Mouse (Mus musculus): ENCODE results near the gene Lyg2.

DNA sequence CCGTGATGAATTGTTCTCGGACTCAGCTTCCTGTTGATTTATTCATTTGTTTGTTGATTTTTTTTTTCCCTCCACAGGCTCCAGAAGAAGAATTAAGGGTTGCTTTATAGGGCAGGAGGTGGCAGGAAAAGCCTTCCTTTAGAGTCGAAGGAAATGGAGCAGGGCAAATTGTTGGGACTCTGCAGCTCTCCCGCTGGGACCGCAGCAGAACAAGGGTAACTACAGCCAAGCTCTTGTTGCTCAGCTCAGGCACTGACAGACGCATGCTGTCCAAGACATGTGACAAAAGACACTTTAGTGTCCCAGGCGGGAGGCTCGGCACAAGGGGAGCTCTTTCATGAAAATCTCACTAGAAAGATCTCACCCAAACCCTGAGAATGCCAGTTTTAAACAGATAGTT, 6.2 kb upstream of the Lyg2 start:
- TF ChIP-seq EP300 (IDR thresholded peaks at IDR 0.05; ENCODE audit: insufficient read depth, low read depth, low read length) (no peak), POLR2A (IDR thresholded peaks at IDR 0.05; ENCODE audit: insufficient read depth, low read length) (no peak), CTCF (IDR thresholded peaks at IDR 0.05; ENCODE audit: low read depth, low read length) (no peak)
